Mouse (Mus musculus) megakaryocyte, embryonic 14.5 days (primary cell): Measurements from ENCODE around the gene Rfwd3.

ENCODE experiments used
- FLI1 ChIP-seq: IDR thresholded peaks from 2 replicates; pipeline ENCODE4 v1.6.1; 2012; ENCODE audit warnings: low read length, inconsistent platforms, mixed read lengths
- GATA1 ChIP-seq: IDR thresholded peaks from 3 replicates; pipeline ENCODE4 v1.6.1; 2012; ENCODE audit warnings: mixed read lengths, low read length, inconsistent platforms, borderline replicate concordance

GRCm38 (mm10) chr8:111260251-111260650 lies 39.8 kb downstream of the Rfwd3 start:
- TF ChIP-seq GATA1, result no peak
- TF ChIP-seq FLI1, result no peak
